Comparison of ENCODE assay signal across 9 mouse cellular contexts in the genomic region with DNA sequence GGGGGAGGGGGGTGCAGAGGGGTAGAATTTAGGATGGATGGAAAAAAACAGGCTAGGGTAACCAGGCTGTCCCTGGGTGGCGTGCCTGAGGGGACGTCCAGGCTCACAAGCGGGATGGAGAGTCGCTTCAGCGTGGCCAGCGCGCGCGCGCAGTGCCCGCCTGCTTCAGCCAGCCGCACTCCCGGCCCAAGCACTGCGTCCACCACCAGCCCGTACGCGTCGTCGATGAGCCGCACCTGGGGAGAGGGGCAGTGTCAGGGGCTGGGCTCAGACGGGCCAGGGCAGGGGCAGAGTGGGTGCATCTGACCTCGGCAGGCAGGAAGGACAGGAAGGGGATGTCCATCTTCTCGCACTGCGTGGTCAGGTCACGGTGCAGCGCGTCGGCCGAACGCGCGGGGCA. TPM values are rescaled to one million over a fixed set of nuclear protein-coding genes. Genes with fewer than 3 reads are reported as not detected.
DNase-seq lines count a peak whose midpoint lies in the region; ATAC-seq and TF ChIP-seq lines count a peak whose summit lies in the region.
"Had no signal": no experiment of that assay in that cellular context is flagged by ENCODE, and none has a peak within 500 bp of the region (broad histone marks: within the 10 kb centered on the region; RNA-seq: fewer than 3 reads in every experiment).

No protein-coding gene starts in this region.

- H3K4me2 ChIP-seq in limb, embryonic 14.5 days (replicated peaks; ENCODE audit: low read depth, low read length, severe bottlenecking), result peak overlapping the region; percentile 45
- H3K4me2 ChIP-seq in stomach, embryonic 16.5 days (ENCODE audit: low read depth, low read length), result peak overlapping the region; percentile 45

- ATAC-seq in megakaryocyte, adult 5-6 weeks (ENCODE audit: poor library complexity, severe bottlenecking), result no peak
- ATAC-seq in limb, embryonic 14.5 days (ENCODE audit: low FRiP score, low read depth), result no peak
- ATAC-seq in stomach, embryonic 16.5 days (ENCODE audit: insufficient read depth, low FRiP score), result 0 out of 2 replicates have a peak, but pooled peaks have one; percentile 22

- intact Hi-C loops in gastrocnemius, postnatal 36 days (cut with DNase I), result no loop called here

- no peak overlapping the region for H3K27ac ChIP-seq in limb, embryonic 14.5 days (replicated peaks; ENCODE audit: low read depth, low read length)
- H3K27ac ChIP-seq in stomach, embryonic 16.5 days (ENCODE audit: low read length), result no peak overlapping the region

- WGBS in limb, embryonic 14.5 days, result 6% methylated on average over 32 of the region's 32 CpGs
- WGBS in stomach, embryonic 16.5 days, result 5% methylated on average over 32 of the region's 32 CpGs

- H3K36me3 ChIP-seq in megakaryocyte, embryonic 14.5 days (replicated peaks; ENCODE audit: low read length), result peaks cover 33% of the 10 kb centered on the region
- H3K36me3 ChIP-seq in limb, embryonic 14.5 days (ENCODE audit: control insufficient read depth, insufficient read depth, low read length), result peaks cover 16% of the 10 kb centered on the region
- H3K36me3 ChIP-seq in stomach, embryonic 16.5 days (ENCODE audit: control insufficient read depth, insufficient read depth, low read length), result no peaks in the 10 kb centered on the region

- H3K4me1 ChIP-seq in megakaryocyte, embryonic 14.5 days, result peaks cover 51% of the 10 kb centered on the region
- H3K4me1 ChIP-seq in limb, embryonic 14.5 days (ENCODE audit: control insufficient read depth, insufficient read depth, low read length), result peaks cover 5% of the 10 kb centered on the region; the same call in 1 of the 2 replicates
- H3K4me1 ChIP-seq in stomach, embryonic 16.5 days (ENCODE audit: control insufficient read depth, insufficient read depth, low read length), result peaks cover 21% of the 10 kb centered on the region

- H3K9ac ChIP-seq in limb, embryonic 14.5 days (ENCODE audit: low read depth, low read length, severe bottlenecking), result peak overlapping the region; percentile 31; the same call in 1 of the 2 replicates
- H3K9ac ChIP-seq in stomach, embryonic 16.5 days (ENCODE audit: low read length), result no peak overlapping the region

- peaks cover 6% of the 10 kb centered on the region for H3K9me3 ChIP-seq in megakaryocyte, embryonic 14.5 days
- no peaks in the 10 kb centered on the region for H3K9me3 ChIP-seq in limb, embryonic 14.5 days (ENCODE audit: control insufficient read depth, low read length)
- no peaks in the 10 kb centered on the region for H3K9me3 ChIP-seq in stomach, embryonic 16.5 days (replicated peaks; ENCODE audit: control insufficient read depth, low read length)

- DNase-seq in cerebellum, postnatal 25 days, result peak; percentile 35 to 54
- DNase-seq in cerebellum, adult 11-12 months, result no peak
- DNase-seq in limb, embryonic 14.5 days (ENCODE audit: low spot score), result no peak
- DNase-seq in left cerebral cortex, adult 9 months (ENCODE audit: low spot score in 2 of 2), result no peak
- DNase-seq in gastrocnemius, postnatal 36 days, result no peak
- DNase-seq: right cerebral cortex, postnatal 4 days had no signal

- H3K4me3 ChIP-seq in megakaryocyte, embryonic 14.5 days (replicated peaks), result peak overlapping the region; percentile 87
- H3K4me3 ChIP-seq in limb, embryonic 14.5 days (replicated peaks; ENCODE audit: low read length), result peak overlapping the region; percentile 29
- peak overlapping the region; percentile 22 for H3K4me3 ChIP-seq in stomach, embryonic 16.5 days (replicated peaks; ENCODE audit: low read length)

- TF ChIP-seq POLR2A in limb, embryonic 14.5 days (IDR thresholded peaks at IDR 0.05; ENCODE audit: borderline replicate concordance, extremely low read depth, insufficient read depth, insufficient read length), result no peak

- peaks cover 60% of the 10 kb centered on the region for H3K27me3 ChIP-seq in megakaryocyte, embryonic 14.5 days (replicated peaks)
- peaks cover 69% of the 10 kb centered on the region for H3K27me3 ChIP-seq in limb, embryonic 14.5 days (ENCODE audit: control insufficient read depth, insufficient read depth, low read length)
- H3K27me3 ChIP-seq in stomach, embryonic 16.5 days (ENCODE audit: control insufficient read depth, insufficient read depth, low read length), result peaks cover 69% of the 10 kb centered on the region

RNA-seq across cellular contexts. Expression of a gene that starts 1.4 kb away (rescaled TPM):
- 0.20 TPM in 1 of 2 replicates, not detected in the other for polyA plus RNA-seq in megakaryocyte, embryonic 14.5 days (2012; ENCODE audit: insufficient read depth, low replicate concordance)
- total RNA-seq in megakaryocyte, adult 5-6 weeks (2015), result not detected in 2 replicates
- total RNA-seq in megakaryocyte, adult 5-6 weeks (2017), result not detected in 2 replicates
- 2.6 and 3.6 TPM in 2 replicates for polyA plus RNA-seq in limb, embryonic 14.5 days (2012; rRNA removed)
- 1.5 and 1.9 TPM in 2 replicates for polyA plus RNA-seq in limb, embryonic 14.5 days (2014; fragmentation: Nextera tagmentation; extraction: Ambion mirVana)
- 0.37 and 0.59 TPM in 2 replicates for polyA plus RNA-seq in stomach, embryonic 16.5 days (2015; fragmentation: Nextera tagmentation; extraction: Ambion mirVana)
- 10 to 100 TPM in 1 of 2 experiments, 1 to 10 TPM in 1; 9.3 to 11.0 TPM for total RNA-seq in gastrocnemius, postnatal 36 days (2021)

RNA-seq across cellular contexts. Expression of a gene that starts 13.1 kb away (rescaled TPM):
- 1.3 and 5.3 TPM in 2 replicates for polyA plus RNA-seq in megakaryocyte, embryonic 14.5 days (2012; ENCODE audit: insufficient read depth, low replicate concordance)
- total RNA-seq in megakaryocyte, adult 5-6 weeks (2015), result 0.27 TPM in 1 of 2 replicates, not detected in the other
- 0.16 and 0.26 TPM in 2 replicates for total RNA-seq in megakaryocyte, adult 5-6 weeks (2017)
- polyA plus RNA-seq in limb, embryonic 14.5 days (2012; rRNA removed), result 0.84 and 1.2 TPM in 2 replicates
- 4.1 TPM in 2 replicates for polyA plus RNA-seq in limb, embryonic 14.5 days (2014; fragmentation: Nextera tagmentation; extraction: Ambion mirVana)
- polyA plus RNA-seq in stomach, embryonic 16.5 days (2015; fragmentation: Nextera tagmentation; extraction: Ambion mirVana), result 2.1 and 2.3 TPM in 2 replicates
- not detected for total RNA-seq in gastrocnemius, postnatal 36 days (2021)

RNA-seq across cellular contexts. Expression of a gene that starts 13.5 kb away (rescaled TPM):
- 31.7 and 195 TPM in 2 replicates for polyA plus RNA-seq in megakaryocyte, embryonic 14.5 days (2012; ENCODE audit: insufficient read depth, low replicate concordance)
- total RNA-seq in megakaryocyte, adult 5-6 weeks (2015), result 63.4 and 75.7 TPM in 2 replicates
- 120 and 143 TPM in 2 replicates for total RNA-seq in megakaryocyte, adult 5-6 weeks (2017)
- 85.3 and 97.4 TPM in 2 replicates for polyA plus RNA-seq in limb, embryonic 14.5 days (2012; rRNA removed)
- polyA plus RNA-seq in limb, embryonic 14.5 days (2014; fragmentation: Nextera tagmentation; extraction: Ambion mirVana), result 187 and 190 TPM in 2 replicates
- polyA plus RNA-seq in stomach, embryonic 16.5 days (2015; fragmentation: Nextera tagmentation; extraction: Ambion mirVana), result 170 and 193 TPM in 2 replicates
- total RNA-seq in gastrocnemius, postnatal 36 days (2021), result 100 to 1,000 TPM; 332 to 340 TPM

RNA-seq across cellular contexts. Expression of a gene that starts 13.6 kb away (rescaled TPM):
- polyA plus RNA-seq in megakaryocyte, embryonic 14.5 days (2012; ENCODE audit: insufficient read depth, low replicate concordance), result 4.7 and 13.7 TPM in 2 replicates
- total RNA-seq in megakaryocyte, adult 5-6 weeks (2015), result 3.1 TPM in 1 of 2 replicates, not detected in the other
- total RNA-seq in megakaryocyte, adult 5-6 weeks (2017), result not detected in 2 replicates
- 5.4 and 8.6 TPM in 2 replicates for polyA plus RNA-seq in limb, embryonic 14.5 days (2012; rRNA removed)
- polyA plus RNA-seq in limb, embryonic 14.5 days (2014; fragmentation: Nextera tagmentation; extraction: Ambion mirVana), result 4.2 and 5.5 TPM in 2 replicates
- 3.0 and 3.2 TPM in 2 replicates for polyA plus RNA-seq in stomach, embryonic 16.5 days (2015; fragmentation: Nextera tagmentation; extraction: Ambion mirVana)
- total RNA-seq in gastrocnemius, postnatal 36 days (2021), result 1 to 10 TPM; 5.7 to 9.0 TPM

RNA-seq across cellular contexts. Expression of a gene that starts 56.6 kb away (rescaled TPM):
- 1.7 TPM in 1 of 2 replicates, not detected in the other for polyA plus RNA-seq in megakaryocyte, embryonic 14.5 days (2012; ENCODE audit: insufficient read depth, low replicate concordance)
- total RNA-seq in megakaryocyte, adult 5-6 weeks (2015), result 1.3 and 2.4 TPM in 2 replicates
- total RNA-seq in megakaryocyte, adult 5-6 weeks (2017), result 0.57 and 1.9 TPM in 2 replicates
- 6.3 and 6.6 TPM in 2 replicates for polyA plus RNA-seq in limb, embryonic 14.5 days (2012; rRNA removed)
- polyA plus RNA-seq in limb, embryonic 14.5 days (2014; fragmentation: Nextera tagmentation; extraction: Ambion mirVana), result 5.2 and 6.8 TPM in 2 replicates
- polyA plus RNA-seq in stomach, embryonic 16.5 days (2015; fragmentation: Nextera tagmentation; extraction: Ambion mirVana), result 3.1 and 4.6 TPM in 2 replicates
- not detected for total RNA-seq in gastrocnemius, postnatal 36 days (2021)

Comparison
In these comparisons a context has a peak if more than half of its experiments do, and no peak if none do; other contexts are left out.
1. DNase-seq: peak in cerebellum, postnatal 25 days (2 of 2); none in cerebellum, adult 11-12 months (single experiment), limb, embryonic 14.5 days (single experiment), left cerebral cortex, adult 9 months (0 of 2) and gastrocnemius, postnatal 36 days (0 of 2).
2. H3K4me3 ChIP-seq: peak in every context shown above with its lines; median percentile 87 in megakaryocyte, embryonic 14.5 days; 29 in limb, embryonic 14.5 days; 22 in stomach, embryonic 16.5 days.